Mouse (Mus musculus): ENCODE measurements at regions not wholly inside any gene's neighbourhood (a gene's known extent, or its start where the extent isn't known, plus 50 kb on each side); places are given as distances from the start of the nearest gene placed in this dataset.
A peak's percentile ranks its signal among the peaks of the same experiment; 100 is the strongest.

DNA sequence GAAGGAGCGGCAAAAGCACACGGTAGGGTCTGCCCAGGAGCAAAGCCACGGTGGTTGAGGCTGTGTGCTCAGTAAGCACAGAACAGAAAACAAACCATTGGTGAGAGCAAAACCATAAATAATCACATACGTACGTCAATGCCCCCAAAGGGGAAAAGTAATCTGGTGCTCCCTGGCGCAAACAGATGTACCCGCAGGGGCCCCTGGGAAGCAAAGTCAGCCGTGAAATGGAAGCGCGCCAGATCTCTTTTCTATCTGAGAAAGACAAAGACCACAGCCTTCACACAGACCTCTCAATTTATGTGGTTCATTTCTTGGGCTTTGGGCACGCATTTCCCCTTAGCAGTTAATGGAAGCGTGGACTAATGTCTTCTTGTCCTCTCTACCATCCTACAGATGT, 183.2 kb downstream of the Usp46 start:
- no peak for TF ChIP-seq GATA4 (IDR thresholded peaks at IDR 0.05; ENCODE audit: insufficient replicate concordance, low read length)

DNA sequence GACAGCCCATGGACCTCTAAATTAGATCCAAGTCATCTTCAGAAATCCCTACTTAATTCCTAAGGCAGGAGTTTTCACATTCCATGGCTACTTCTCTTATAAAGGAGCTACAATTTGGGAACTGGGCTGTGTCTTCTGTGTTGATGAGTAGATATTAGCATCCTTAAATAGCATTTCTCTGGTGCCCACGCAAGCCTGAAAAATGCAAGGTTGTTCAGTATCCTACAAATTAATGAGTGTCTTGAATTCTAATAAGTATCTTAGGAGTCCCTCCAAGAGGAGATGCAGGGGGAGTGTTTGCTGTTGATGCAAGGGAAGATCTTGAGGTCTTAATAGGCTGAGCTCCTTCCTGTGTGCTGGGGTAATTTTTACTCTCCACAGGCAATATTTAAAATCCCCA, 182.5 kb downstream of the Usp46 start:
- TF ChIP-seq GATA4 (IDR thresholded peaks at IDR 0.05; ENCODE audit: insufficient replicate concordance, low read length) = no peak

DNA sequence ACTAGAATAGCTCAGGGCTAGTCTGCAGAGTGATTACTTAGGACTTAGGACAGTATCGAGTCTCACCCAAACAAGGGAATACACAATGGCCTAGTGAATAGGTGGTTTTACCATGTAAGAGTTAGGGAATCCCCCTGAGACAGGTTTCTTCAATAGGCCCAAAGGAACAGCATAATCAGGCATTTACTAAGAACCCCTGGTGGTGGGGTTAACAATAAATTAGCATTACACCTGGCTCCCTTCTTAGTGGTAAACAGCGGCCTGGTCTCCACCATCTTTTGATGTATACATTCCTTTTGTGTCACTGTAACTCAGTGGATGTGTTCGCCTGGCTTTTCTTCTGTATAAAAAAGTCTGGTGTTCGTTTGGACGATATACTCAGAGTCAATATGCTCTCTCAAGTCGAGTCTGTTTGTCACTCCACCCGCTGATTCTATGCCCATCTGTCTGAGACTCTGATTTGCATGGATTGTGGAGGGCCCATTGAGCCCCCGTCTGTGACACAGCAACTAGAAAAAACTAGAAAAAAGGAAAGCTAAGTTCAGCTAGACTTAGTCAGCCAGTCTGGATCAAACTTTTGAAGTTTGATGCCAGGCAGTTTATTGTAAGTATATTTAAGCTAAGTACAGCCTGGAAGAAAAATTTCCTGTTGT, 180.8 kb downstream of the Usp46 start:
- TF ChIP-seq GATA4 (IDR thresholded peaks at IDR 0.05; ENCODE audit: insufficient replicate concordance, low read length) = no peak

DNA sequence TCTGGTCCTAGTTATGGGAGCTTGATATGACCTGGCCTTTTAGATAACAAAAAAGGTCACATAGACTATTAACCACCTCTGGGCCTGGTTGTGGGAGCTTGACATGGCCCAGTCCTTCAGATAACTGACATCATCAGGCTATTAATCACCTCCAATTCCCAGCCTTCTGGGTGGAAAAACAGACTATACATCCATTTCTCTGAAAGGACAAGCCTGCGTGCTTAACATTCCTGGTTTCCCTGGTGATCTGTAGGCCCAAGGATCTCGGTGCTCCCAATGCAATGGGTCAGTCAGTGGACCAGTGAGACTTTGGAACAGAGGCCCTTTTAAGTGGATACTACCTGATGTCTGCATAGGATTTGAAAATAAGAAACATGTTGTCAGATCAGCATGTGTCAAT, 179.8 kb downstream of the Usp46 start:
- TF ChIP-seq GATA4 (IDR thresholded peaks at IDR 0.05; ENCODE audit: insufficient replicate concordance, low read length) = no peak

DNA sequence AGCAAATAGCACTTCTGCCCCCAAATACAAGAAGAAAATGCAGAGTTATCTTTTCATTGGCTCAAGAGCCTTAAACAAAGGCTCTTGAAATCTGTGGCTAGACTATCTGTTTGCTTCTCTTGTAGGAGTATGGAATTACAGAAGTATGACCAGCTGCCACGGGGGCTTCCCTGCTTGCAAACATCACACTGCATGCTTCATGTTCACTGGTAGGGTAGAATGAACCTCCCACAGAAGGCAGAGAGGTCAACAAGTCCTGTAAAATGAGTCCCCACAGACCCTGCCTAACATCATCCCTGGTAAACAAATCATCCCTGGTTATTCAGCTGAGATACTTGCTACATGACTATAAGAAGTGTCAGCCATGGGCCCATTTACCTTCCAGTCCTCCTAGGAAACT, 178.9 kb downstream of the Usp46 start:
- no peak for TF ChIP-seq GATA4 (IDR thresholded peaks at IDR 0.05; ENCODE audit: insufficient replicate concordance, low read length)

DNA sequence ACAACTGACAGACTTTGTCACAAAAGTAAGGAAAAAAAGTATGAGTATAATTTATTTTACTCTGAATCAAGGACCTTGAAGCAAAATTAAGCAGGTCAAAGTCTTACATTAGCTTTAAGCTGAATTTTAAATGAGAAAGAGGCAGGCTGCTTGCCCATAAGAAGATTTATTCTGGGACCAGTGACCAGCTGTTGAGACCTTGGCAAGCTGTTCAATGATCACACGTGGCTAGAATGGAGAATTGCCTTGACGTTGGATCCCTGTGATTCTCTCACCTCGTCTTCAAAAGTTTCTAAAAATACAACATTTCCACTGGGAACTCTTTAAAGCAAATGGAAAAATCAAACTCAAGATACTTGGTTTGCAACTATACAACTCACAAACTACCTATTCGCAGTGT, 177.3 kb downstream of the Usp46 start:
- TF ChIP-seq GATA4 (IDR thresholded peaks at IDR 0.05; ENCODE audit: insufficient replicate concordance, low read length) = no peak

DNA sequence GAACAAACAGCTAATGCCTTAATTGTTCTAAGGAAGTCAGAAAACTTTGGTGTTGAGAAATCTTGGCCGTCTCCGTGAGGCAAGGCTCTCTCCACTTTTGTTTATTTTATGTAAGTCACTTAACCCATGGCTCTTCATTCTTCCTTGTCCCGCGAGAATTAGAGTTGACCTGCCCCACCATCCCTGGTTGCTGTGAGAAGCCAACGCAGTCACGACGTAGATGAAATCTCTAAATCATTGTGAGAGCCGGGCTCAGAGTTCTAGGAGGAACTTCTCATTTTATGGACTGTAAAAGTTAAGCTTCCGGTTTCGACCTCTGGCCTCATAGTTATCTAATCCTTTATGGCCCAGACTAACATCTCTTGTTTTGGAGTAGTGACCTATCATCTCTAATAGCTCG, 176.6 kb downstream of the Usp46 start:
- TF ChIP-seq GATA4 (IDR thresholded peaks at IDR 0.05; ENCODE audit: insufficient replicate concordance, low read length) = no peak

DNA sequence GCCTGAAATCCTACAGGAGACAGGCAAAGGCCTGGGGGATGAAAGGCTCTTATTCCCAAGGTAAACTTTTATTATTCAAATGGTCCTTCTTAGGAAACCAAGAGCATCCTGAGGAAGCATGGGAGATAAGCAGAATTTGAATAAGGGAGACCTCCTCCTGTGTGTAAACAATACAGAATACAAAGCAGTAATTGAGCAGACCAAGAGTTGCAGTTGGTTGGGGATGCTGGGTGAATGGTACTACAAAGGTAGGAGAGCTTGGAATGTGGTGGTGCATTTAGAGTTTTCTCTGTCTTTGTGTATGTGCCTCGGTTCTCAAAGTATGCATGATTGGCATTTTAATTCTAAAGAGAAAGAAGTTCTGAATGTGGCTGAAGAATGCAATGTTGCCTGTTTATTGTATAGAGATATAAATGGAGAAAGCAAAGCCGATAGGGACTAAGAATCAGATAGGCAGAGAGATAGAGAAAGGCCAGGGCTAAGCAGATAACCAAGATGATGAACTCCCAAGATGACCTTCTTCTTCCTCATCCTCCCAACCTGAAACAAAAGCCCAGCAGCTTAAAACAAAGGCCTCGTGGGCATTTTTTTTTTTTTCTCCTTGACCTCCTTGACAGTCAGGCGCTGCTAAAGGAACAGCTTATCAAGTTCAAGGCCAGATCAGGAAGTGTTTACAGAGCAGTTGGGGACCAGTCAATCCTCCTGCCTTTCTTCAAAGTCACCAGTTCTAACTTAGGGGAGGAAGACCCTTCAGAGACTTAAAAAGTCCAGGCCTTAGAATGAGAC, 175.6 kb downstream of the Usp46 start:
- peak; percentile 41; the same call in 1 of the 2 replicates for TF ChIP-seq GATA4 (IDR thresholded peaks at IDR 0.05; ENCODE audit: insufficient replicate concordance, low read length)

DNA sequence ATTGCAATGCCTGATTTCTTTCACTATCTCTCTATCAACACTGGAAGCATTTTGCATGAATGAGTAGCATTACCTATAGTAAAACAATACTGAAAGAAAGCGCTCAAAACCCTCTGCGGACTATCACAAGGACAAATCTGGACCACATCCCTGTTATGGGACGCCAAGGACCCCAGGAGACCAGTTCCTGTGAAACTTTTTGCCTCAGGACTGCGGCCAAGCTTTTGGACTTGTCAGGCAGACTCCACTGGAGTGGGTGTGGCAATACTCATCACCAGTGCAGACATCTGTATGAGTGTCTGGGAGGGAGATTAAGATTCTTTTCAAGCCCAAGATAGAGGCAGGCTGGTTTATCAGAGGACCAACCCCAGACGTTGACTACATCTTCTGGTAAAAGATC, 173.0 kb downstream of the Usp46 start:
- no peak for TF ChIP-seq GATA4 (IDR thresholded peaks at IDR 0.05; ENCODE audit: insufficient replicate concordance, low read length)

DNA sequence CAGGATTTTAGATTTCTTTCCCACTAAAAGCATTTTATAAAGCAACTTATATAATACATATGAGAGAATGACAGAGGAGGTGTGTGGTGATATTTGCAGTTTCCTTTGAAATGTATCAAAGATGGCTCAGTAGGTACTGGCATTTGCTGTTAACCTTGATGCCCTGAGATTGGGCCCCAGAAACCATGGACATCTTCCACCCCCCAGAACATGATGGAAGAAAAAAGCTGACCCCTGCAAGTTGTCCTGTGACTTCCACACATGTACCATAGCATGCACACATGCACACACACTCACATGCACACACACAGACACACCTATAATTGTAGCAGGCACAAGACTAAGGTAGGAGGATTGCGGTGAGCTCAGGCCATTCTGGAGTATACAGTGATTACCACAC, 171.4 kb downstream of the Usp46 start:
- TF ChIP-seq GATA4 (IDR thresholded peaks at IDR 0.05; ENCODE audit: insufficient replicate concordance, low read length) = no peak

DNA sequence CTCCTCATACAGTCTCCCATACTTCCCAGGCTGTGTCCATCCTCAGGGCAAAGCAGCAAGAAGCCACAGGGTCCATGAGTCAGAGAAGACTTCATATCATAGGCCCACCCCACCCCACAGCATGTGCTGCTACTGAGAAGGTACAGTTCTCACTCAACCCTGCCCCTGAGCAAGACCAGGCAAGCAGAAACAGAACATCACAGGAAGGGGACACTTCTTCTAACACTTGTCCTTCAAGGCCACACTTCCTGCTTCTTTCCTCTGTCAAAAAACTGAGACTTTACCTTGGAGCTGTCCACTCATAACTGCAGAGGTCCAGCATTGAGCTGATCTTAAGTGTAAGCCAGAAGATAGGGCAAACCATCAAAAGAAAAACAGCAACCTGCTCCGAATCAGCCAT, 166.6 kb downstream of the Usp46 start:
- TF ChIP-seq GATA4 (IDR thresholded peaks at IDR 0.05; ENCODE audit: insufficient replicate concordance, low read length) = no peak

DNA sequence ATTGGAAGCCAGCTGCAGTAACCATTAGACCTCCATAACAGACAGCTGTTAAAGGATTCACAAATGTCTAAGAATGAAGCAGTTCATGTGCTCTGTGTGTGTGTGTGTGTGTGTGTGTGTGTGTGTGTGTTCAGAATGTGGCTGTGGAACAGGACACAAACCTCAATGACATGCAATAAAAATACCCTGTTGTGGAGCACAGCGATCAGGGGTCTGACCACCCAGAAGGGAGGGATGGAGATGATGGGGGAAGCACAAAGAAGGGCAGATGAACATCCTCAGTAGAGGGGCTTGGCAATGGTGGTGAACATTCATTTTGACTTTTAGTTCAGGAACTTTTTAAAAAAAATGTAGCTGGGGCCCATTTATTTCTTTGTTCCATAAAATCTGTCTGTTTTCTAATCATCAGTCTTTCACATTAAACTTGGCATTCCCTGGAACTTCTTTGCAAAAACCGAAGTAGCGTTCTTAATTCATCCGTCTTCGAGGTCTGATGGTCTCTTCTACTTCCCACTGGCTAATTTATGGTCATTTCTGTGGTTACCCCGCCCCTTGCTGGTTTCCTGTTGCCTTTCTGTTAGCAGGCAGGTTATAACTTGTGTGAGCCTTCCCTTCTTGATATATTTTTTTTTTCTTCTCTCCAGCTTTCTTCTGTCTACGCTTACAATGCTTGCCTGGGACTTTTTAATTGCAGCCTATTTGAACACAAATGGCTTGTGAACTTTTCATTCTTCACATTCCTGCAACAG, 165.6 kb downstream of the Usp46 start:
- TF ChIP-seq GATA4 (IDR thresholded peaks at IDR 0.05; ENCODE audit: insufficient replicate concordance, low read length) = no peak

DNA sequence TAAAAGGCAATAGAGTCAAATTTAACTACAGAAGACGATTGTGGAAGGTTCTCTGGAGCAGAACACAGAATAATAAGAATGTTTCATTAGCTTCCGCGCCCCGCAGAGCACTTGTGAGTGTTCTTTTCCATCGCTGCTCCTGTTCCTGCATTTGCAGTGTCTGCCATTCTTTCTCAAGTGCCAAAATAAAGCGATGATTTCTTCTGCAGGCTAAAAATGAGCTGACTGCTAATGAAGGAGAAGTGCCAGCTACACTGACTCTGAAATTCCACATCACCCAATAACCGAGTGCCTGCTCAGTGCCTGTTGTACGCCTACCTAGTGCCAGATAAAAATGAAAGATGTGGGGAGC, 165.0 kb downstream of the Usp46 start:
- TF ChIP-seq GATA4 (IDR thresholded peaks at IDR 0.05; ENCODE audit: insufficient replicate concordance, low read length) = no peak

DNA sequence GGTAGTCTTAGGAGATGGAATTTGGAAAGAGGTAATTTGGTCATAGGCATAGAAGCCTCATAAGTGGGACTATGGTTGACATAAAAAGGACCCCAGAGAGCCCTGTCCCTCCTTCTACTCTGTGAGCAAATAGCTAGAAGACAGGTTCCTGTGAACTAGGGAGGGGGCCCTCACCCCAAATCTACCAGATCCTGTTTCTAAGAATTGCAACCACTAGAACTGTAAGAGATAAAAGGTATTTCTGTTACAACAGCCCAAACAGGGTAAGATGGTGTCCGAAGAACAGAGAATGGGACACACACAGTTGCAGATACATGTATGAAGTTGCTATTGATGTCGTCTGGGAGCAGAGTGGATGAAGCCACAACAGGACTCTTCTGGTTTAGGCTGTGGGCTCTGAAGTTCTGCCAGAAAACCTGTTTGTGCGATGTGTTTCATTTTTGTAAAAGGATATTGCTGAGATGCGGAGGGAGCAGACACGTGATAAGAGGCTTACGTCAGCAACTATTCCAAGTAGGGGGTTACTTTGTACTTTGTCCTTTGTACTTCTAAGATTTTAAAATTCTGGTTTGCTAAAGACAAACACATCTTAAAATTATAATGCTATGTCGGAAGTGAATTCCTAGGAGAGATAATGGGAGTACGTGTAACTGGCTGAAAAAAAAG, 164.0 kb downstream of the Usp46 start:
- TF ChIP-seq GATA4 (IDR thresholded peaks at IDR 0.05; ENCODE audit: insufficient replicate concordance, low read length) = no peak

DNA sequence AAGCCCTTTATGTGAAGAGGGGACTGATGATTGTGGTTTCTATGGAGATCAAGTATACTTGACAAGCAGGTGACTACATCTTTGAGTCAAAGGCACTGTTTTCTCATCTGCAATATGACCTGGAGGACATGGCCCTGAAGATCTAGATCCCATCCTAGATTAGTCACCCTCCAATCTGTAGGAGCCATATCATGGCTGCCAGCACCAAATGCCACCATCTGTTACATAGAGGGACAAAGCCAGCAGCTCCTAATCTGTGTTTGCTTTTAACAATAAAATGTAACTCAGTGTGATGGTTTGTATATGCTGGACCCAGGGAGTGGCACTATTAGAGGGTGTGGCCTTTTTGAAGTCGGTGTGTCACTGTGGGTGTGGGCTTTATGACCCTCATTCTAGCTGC, 156.1 kb downstream of the Usp46 start:
- no peak for TF ChIP-seq GATA4 (IDR thresholded peaks at IDR 0.05; ENCODE audit: insufficient replicate concordance, low read length)

DNA sequence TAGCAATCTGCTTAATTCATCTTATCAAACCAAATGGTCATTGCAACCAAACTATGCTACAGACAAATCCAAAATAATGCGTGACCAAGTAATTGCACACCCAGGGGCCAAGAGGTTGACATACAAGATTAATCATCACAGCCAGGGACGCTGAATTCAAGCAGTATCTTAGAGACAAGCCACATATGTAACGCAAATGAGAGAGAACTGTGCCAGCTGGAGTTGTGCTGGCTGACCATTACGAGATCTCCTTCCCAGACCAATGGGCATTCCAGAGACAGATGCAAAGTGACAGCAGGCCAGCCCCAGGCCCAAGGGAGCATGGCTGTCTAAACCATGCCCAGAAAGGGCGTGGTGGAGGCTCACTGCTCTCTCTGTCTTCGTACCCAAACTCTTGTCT, 155.1 kb downstream of the Usp46 start:
- no peak for TF ChIP-seq GATA4 (IDR thresholded peaks at IDR 0.05; ENCODE audit: insufficient replicate concordance, low read length)
